Comparison of ENCODE assay signal across 10 mouse cellular contexts in genomic region chr13:92828820-92829219, GRCm38 (mm10). TPM values are rescaled to one million over a fixed set of nuclear protein-coding genes. Genes with fewer than 3 reads are reported as not detected.
DNase-seq lines count a peak whose midpoint lies in the region; ATAC-seq and TF ChIP-seq lines count a peak whose summit lies in the region.
"Had no signal": no experiment of that assay in that cellular context is flagged by ENCODE, and none has a peak within 500 bp of the region (broad histone marks: within the 10 kb centered on the region; RNA-seq: fewer than 3 reads in every experiment).

No protein-coding gene starts in this region.

- H3K9ac ChIP-seq in forebrain, embryonic 15.5 days (replicated peaks): no peak overlapping the region
- no peak overlapping the region for H3K9ac ChIP-seq in forebrain, embryonic 11.5 days (ENCODE audit: low read length)
- no peak overlapping the region for H3K9ac ChIP-seq in limb, embryonic 15.5 days

- ATAC-seq in forebrain, embryonic 15.5 days (replicated peaks): peak; percentile 43; the same call in 1 of the 2 replicates
- ATAC-seq in forebrain, embryonic 11.5 days (replicated peaks; ENCODE audit: low FRiP score): no peak
- no peak for ATAC-seq in limb, embryonic 15.5 days (ENCODE audit: insufficient number of reproducible peaks, low FRiP score, low TSS enrichment, low read depth)
- ATAC-seq in activated CD4-positive, CD25-positive, alpha-beta regulatory T cell, adult 4 months: no peak

- no peak for TF ChIP-seq POLR2A in bone marrow, adult 2 months (IDR thresholded peaks at IDR 0.05; ENCODE audit: borderline replicate concordance, control insufficient read depth, low read depth, low read length)

- H3K27me3 ChIP-seq in forebrain, embryonic 15.5 days: no peaks in the 10 kb centered on the region
- H3K27me3 ChIP-seq in forebrain, embryonic 11.5 days (ENCODE audit: control insufficient read depth, insufficient read depth, low read length): no peaks in the 10 kb centered on the region
- H3K27me3 ChIP-seq in limb, embryonic 15.5 days: no peaks in the 10 kb centered on the region

- DNase-seq in forebrain, embryonic 11.5 days (ENCODE audit: low spot score): no peak
- peak; percentile 24 for DNase-seq in kidney, postnatal 14 days
- no peak for DNase-seq in kidney, adult 11 months
- no peak for DNase-seq in ovary, adult 18-20 months (ENCODE audit: low spot score)
- DNase-seq: kidney, adult 9 months; thymus, postnatal 36 days had no signal

- H3K4me1 ChIP-seq in forebrain, embryonic 15.5 days: 0 out of 2 replicates have a peak, but pooled peaks cover 7% of the 10 kb centered on the region
- no peaks in the 10 kb centered on the region for H3K4me1 ChIP-seq in forebrain, embryonic 11.5 days (replicated peaks; ENCODE audit: control insufficient read depth, insufficient read depth, low read length)
- H3K4me1 ChIP-seq in bone marrow, adult 2 months (ENCODE audit: control insufficient read depth, insufficient read depth, low read length): no peaks in the 10 kb centered on the region; the same call in 1 of the 2 replicates
- peaks cover 6% of the 10 kb centered on the region; the same call in 1 of the 2 replicates for H3K4me1 ChIP-seq in limb, embryonic 15.5 days

- no peak for TF ChIP-seq CTCF in bone marrow, adult 2 months (IDR thresholded peaks at IDR 0.05; ENCODE audit: control insufficient read depth, insufficient read depth, low read length)

- H3K9me3 ChIP-seq in forebrain, embryonic 15.5 days: no peaks in the 10 kb centered on the region
- H3K9me3 ChIP-seq in forebrain, embryonic 11.5 days (ENCODE audit: control insufficient read depth, low read length): no peaks in the 10 kb centered on the region
- no peaks in the 10 kb centered on the region for H3K9me3 ChIP-seq in limb, embryonic 15.5 days

- peak overlapping the region; percentile 50; the same call in 1 of the 2 replicates for H3K27ac ChIP-seq in forebrain, embryonic 15.5 days (replicated peaks)
- H3K27ac ChIP-seq in forebrain, embryonic 11.5 days (ENCODE audit: low read depth, low read length): no peak overlapping the region
- H3K27ac ChIP-seq in bone marrow, adult 2 months (ENCODE audit: control insufficient read depth, insufficient read depth, low read depth, low read length, poor library complexity): no peak overlapping the region
- 0 out of 2 replicates have a peak overlapping the region, but pooled peaks have one; percentile 30 for H3K27ac ChIP-seq in limb, embryonic 15.5 days

- H3K4me3 ChIP-seq in forebrain, embryonic 15.5 days: no peak overlapping the region
- H3K4me3 ChIP-seq in forebrain, embryonic 11.5 days (ENCODE audit: low read depth, low read length): no peak overlapping the region
- H3K4me3 ChIP-seq in bone marrow, adult 2 months (replicated peaks; ENCODE audit: control insufficient read depth, low read depth, low read length): peak overlapping the region; percentile 26
- no peak overlapping the region for H3K4me3 ChIP-seq in limb, embryonic 15.5 days

- no peaks in the 10 kb centered on the region for H3K36me3 ChIP-seq in forebrain, embryonic 15.5 days
- H3K36me3 ChIP-seq in forebrain, embryonic 11.5 days (ENCODE audit: control insufficient read depth, insufficient read depth, low read length): no peaks in the 10 kb centered on the region
- no peaks in the 10 kb centered on the region for H3K36me3 ChIP-seq in limb, embryonic 15.5 days

- H3K4me2 ChIP-seq in forebrain, embryonic 15.5 days (replicated peaks): no peak overlapping the region
- no peak overlapping the region for H3K4me2 ChIP-seq in forebrain, embryonic 11.5 days (ENCODE audit: low read depth, low read length, severe bottlenecking)
- H3K4me2 ChIP-seq in limb, embryonic 15.5 days: peak overlapping the region; percentile 12; the same call in 1 of the 2 replicates

- 59% methylated on average over 10 of the region's 10 CpGs for WGBS in forebrain, embryonic 15.5 days
- 84% methylated on average over 10 of the region's 10 CpGs for WGBS in forebrain, embryonic 11.5 days
- WGBS in bone marrow, adult 2 months: 10% methylated on average over 10 of the region's 10 CpGs
- 28% methylated on average over 10 of the region's 10 CpGs for WGBS in limb, embryonic 15.5 days

RNA-seq across cellular contexts. Expression of gene Mtx3, which starts 15.7 kb away (rescaled TPM):
- 4.2 and 4.5 TPM in 2 replicates for polyA plus RNA-seq in forebrain, embryonic 15.5 days (2015; fragmentation: Nextera tagmentation; extraction: Ambion mirVana)
- 4.8 and 5.3 TPM in 2 replicates for polyA plus RNA-seq in forebrain, embryonic 11.5 days (2014; fragmentation: Nextera tagmentation; extraction: Ambion mirVana)
- polyA plus RNA-seq in bone marrow, adult 2 months (2011; ENCODE audit: insufficient read depth, insufficient read length, low replicate concordance, missing spikeins): 2.9 and 5.4 TPM in 2 replicates
- polyA plus RNA-seq in limb, embryonic 15.5 days (2015; fragmentation: Nextera tagmentation; extraction: Ambion mirVana): 2.6 and 3.2 TPM in 2 replicates
- 1 to 10 TPM; 3.5 to 4.0 TPM for polyA plus RNA-seq in activated CD4-positive, CD25-positive, alpha-beta regulatory T cell, adult 4 months (2017; shearing (Covaris generic))

RNA-seq across cellular contexts. Expression of gene Thbs4, which starts 34.2 kb away (rescaled TPM):
- 0.93 and 1.5 TPM in 2 replicates for polyA plus RNA-seq in forebrain, embryonic 15.5 days (2015; fragmentation: Nextera tagmentation; extraction: Ambion mirVana)
- 1.8 and 2.0 TPM in 2 replicates for polyA plus RNA-seq in forebrain, embryonic 11.5 days (2014; fragmentation: Nextera tagmentation; extraction: Ambion mirVana)
- polyA plus RNA-seq in bone marrow, adult 2 months (2011; ENCODE audit: insufficient read depth, insufficient read length, low replicate concordance, missing spikeins): 1.2 TPM in 1 of 2 replicates, not detected in the other
- 49.4 and 67.6 TPM in 2 replicates for polyA plus RNA-seq in limb, embryonic 15.5 days (2015; fragmentation: Nextera tagmentation; extraction: Ambion mirVana)
- polyA plus RNA-seq in activated CD4-positive, CD25-positive, alpha-beta regulatory T cell, adult 4 months (2017; shearing (Covaris generic)): not detected

Comparison
In these comparisons a context has a peak if more than half of its experiments do, and no peak if none do; other contexts are left out.
1. H3K27ac ChIP-seq: peak in forebrain, embryonic 15.5 days (single experiment) and limb, embryonic 15.5 days (single experiment); none in forebrain, embryonic 11.5 days (single experiment) and bone marrow, adult 2 months (single experiment).
2. RNA of gene Thbs4, which starts 34.2 kb away (polyA plus RNA-seq): 49.4 to 67.6 TPM in limb, embryonic 15.5 days; 1.8 to 2.0 TPM in forebrain, embryonic 11.5 days, 0.93 to 1.5 TPM in forebrain, embryonic 15.5 days, 1.2 TPM in bone marrow, adult 2 months and not detected in activated CD4-positive, CD25-positive, alpha-beta regulatory T cell, adult 4 months; every median in the first group is over 10 times any median in the second.